Mouse (Mus musculus) liver, postnatal 0 days (tissue): Measurements from ENCODE around the gene Sorl1.

ENCODE experiments used
- CTCF ChIP-seq: sonication (generic); IDR thresholded peaks from 2 replicates; pipeline ENCODE4 v1.5.1; 2016; ENCODE audit warnings: antibody characterized with exemption, low read depth
- EP300 ChIP-seq: IDR thresholded peaks from 2 replicates; pipeline ENCODE4 v1.6.1; 2016; ENCODE audit warnings: antibody characterized with exemption, low read depth, mild to moderate bottlenecking

DNA sequence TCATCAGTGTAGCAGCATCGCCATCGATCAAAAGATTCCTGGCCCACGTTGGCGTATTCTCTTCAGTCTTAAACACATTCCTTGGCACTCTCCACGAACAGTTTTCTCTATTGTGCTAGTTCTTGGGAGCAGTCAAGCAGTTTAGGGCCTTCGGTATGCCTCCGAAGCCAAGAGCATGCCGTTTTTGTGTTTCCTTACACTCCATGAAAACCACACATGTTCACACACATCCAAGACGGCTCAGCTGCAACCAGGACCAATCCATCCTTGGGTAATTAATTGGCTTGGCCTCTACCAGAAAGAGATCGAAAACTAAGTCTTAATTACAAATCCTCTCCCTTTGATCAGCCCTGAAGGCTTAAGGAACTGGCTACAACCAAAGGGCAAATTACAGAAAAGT lies 162.8 kb downstream of the Sorl1 start:
- TF ChIP-seq CTCF (no peak), EP300 (no peak)
